Mouse (Mus musculus) limb, embryonic 15.5 days (tissue): Measurements from ENCODE around the gene Mfsd4b1. TPM values are rescaled to one million over a fixed set of nuclear protein-coding genes. Genes with fewer than 3 reads are reported as not detected.
A peak's percentile ranks its signal among the peaks of the same experiment; 100 is the strongest.
"Not testable (repeated sequence)": the region's sequence is repeated elsewhere in the genome, so short reads cannot be mapped to it uniquely, and the experiment has no call there.

Experiments
- ATAC-seq: fragments of 200-750 bp; cut with Nextera tagmentation; 2 replicates; pipeline ENCODE4 v1.8.0; 2017; ENCODE audit warnings: low read depth, moderate TSS enrichment; ENCODE audit not compliant: insufficient number of reproducible peaks, low FRiP score, low TSS enrichment
- H3K27ac ChIP-seq: fragments of 300-500 bp; sonication (generic); 2 replicates; pipeline ENCODE4 v1.5.1; 2015; ENCODE audit warnings: moderate library complexity, mild to moderate bottlenecking, inconsistent platforms
- H3K27me3 ChIP-seq: fragments of 300-500 bp; sonication (generic); 2 replicates; pipeline ENCODE4 v1.6.1; 2015; ENCODE audit warnings: inconsistent platforms
- H3K36me3 ChIP-seq: fragments of 300-500 bp; sonication (generic); 2 replicates; pipeline ENCODE4 v1.6.1; 2015; ENCODE audit warnings: inconsistent platforms
- H3K4me1 ChIP-seq: fragments of 300-500 bp; sonication (generic); 2 replicates; pipeline ENCODE4 v1.6.1; 2015; ENCODE audit warnings: inconsistent platforms
- H3K4me2 ChIP-seq: fragments of 300-500 bp; sonication (generic); 2 replicates; pipeline ENCODE4 v1.6.1; 2015; ENCODE audit warnings: mild to moderate bottlenecking, inconsistent platforms
- H3K4me3 ChIP-seq: fragments of 300-500 bp; sonication (generic); 2 replicates; pipeline ENCODE4 v1.5.1; 2015; ENCODE audit warnings: mild to moderate bottlenecking, inconsistent platforms
- H3K9ac ChIP-seq: fragments of 300-500 bp; sonication (generic); 2 replicates; pipeline ENCODE4 v1.6.1; 2015; ENCODE audit warnings: inconsistent platforms
- H3K9me3 ChIP-seq: fragments of 300-500 bp; sonication (generic); 2 replicates; pipeline ENCODE4 v1.6.1; 2016; ENCODE audit warnings: inconsistent platforms
- WGBS: fragments of 180-500 bp; shearing (Covaris S2); methylation state at CpG from one replicate; pipeline ENCODE4 v1.1.7; 2015; 5-methylcytosine and 5-hydroxymethylcytosine counted together
- polyA plus RNA-seq: library from polyadenylated mRNA; unstranded; fragments of >200 nt; fragmentation: Nextera tagmentation; extraction: Ambion mirVana; gene quantifications from 2 replicates; pipeline ENCODE4 v1.2.1, GENCODE M21; 2015

Mfsd4b1 gene
- polyA plus RNA-seq, 1 experiment from 2014 or later, result 0.32 TPM

- no peak overlapping the region for H3K4me3 ChIP-seq
- no peak overlapping the region for H3K9ac ChIP-seq
- no peak for ATAC-seq
- H3K9me3 ChIP-seq, result no peaks in the 10 kb centered on the region
- peaks cover 9% of the 10 kb centered on the region for H3K4me1 ChIP-seq
- H3K36me3 ChIP-seq, result no peaks in the 10 kb centered on the region
- H3K27ac ChIP-seq, result no peak overlapping the region
- H3K27me3 ChIP-seq, result no peaks in the 10 kb centered on the region
- WGBS, result 67% methylated on average over 2 of the region's 2 CpGs
- H3K4me2 ChIP-seq, result no peak overlapping the region
These were observed 4.5 kb upstream of the Mfsd4b1 start for GRCm38 (mm10) chr10:40029610-40030009.

- H3K9ac ChIP-seq, result no peak overlapping the region
- no peak overlapping the region for H3K27ac ChIP-seq
- no peaks in the 10 kb centered on the region for H3K36me3 ChIP-seq
- H3K27me3 ChIP-seq, result 0 out of 2 replicates have a peak, but pooled peaks cover 3% of the 10 kb centered on the region
- ATAC-seq, result no peak
- no peaks in the 10 kb centered on the region for H3K9me3 ChIP-seq
- H3K4me3 ChIP-seq, result no peak overlapping the region
- WGBS, result 80% methylated on average over 8 of the region's 8 CpGs
- no peak overlapping the region for H3K4me2 ChIP-seq
- H3K4me1 ChIP-seq, result peaks cover 9% of the 10 kb centered on the region
These were observed 3.0 kb upstream of the Mfsd4b1 start for GRCm38 (mm10) chr10:40028091-40028490.

- Histone ChIP-seq H3K36me3 (no peaks in the 10 kb centered on the region), H3K9me3 (no peaks in the 10 kb centered on the region), H3K27ac (no peak overlapping the region), H3K4me1 (peaks cover 9% of the 10 kb centered on the region), H3K4me2 (no peak overlapping the region), H3K9ac (no peak overlapping the region), H3K4me3 (no peak overlapping the region), H3K27me3 (0 out of 2 replicates have a peak, but pooled peaks cover 3% of the 10 kb centered on the region)
- WGBS, result 91% methylated on average over 5 of the region's 5 CpGs
- no peak for ATAC-seq
These were observed 1.5 kb upstream of the Mfsd4b1 start for GRCm38 (mm10) chr10:40026546-40026945.

- 0 out of 2 replicates have a peak, but pooled peaks cover 3% of the 10 kb centered on the region for H3K27me3 ChIP-seq
- no peaks in the 10 kb centered on the region for H3K9me3 ChIP-seq
- H3K36me3 ChIP-seq, result no peaks in the 10 kb centered on the region
- peak overlapping the region; percentile 60 for H3K4me3 ChIP-seq
- H3K4me1 ChIP-seq, result peaks cover 9% of the 10 kb centered on the region
- WGBS, result 42% methylated on average over 8 of the region's 8 CpGs
- H3K9ac ChIP-seq, result no peak overlapping the region
- H3K4me2 ChIP-seq, result peak overlapping the region; percentile 96
- peak overlapping the region; percentile 33; the same call in 1 of the 2 replicates for H3K27ac ChIP-seq
- ATAC-seq, result no peak
These were observed 492 bp upstream of the Mfsd4b1 start for GRCm38 (mm10) chr10:40025560-40025959.

- no peak overlapping the region for H3K27ac ChIP-seq
- H3K9ac ChIP-seq, result no peak overlapping the region
- no peak overlapping the region for H3K4me2 ChIP-seq
- H3K36me3 ChIP-seq, result no peaks in the 10 kb centered on the region
- no peak overlapping the region for H3K4me3 ChIP-seq
- H3K9me3 ChIP-seq, result no peaks in the 10 kb centered on the region
- ATAC-seq, result no peak
- 0 out of 2 replicates have a peak, but pooled peaks cover 3% of the 10 kb centered on the region for H3K27me3 ChIP-seq
- peaks cover 8% of the 10 kb centered on the region for H3K4me1 ChIP-seq
- WGBS, result 27% methylated on average over 2 of the region's 2 CpGs
These were observed 4.7 kb downstream of the Mfsd4b1 start for GRCm38 (mm10) chr10:40020401-40020800.

- H3K4me1 ChIP-seq, result no peaks in the 10 kb centered on the region
- H3K9ac ChIP-seq, result no peak overlapping the region
- 0 out of 2 replicates have a peak, but pooled peaks cover 3% of the 10 kb centered on the region for H3K27me3 ChIP-seq
- no peak overlapping the region for H3K4me3 ChIP-seq
- 80% methylated on average over 3 of the region's 3 CpGs for WGBS
- ATAC-seq, result no peak
- no peak overlapping the region for H3K4me2 ChIP-seq
- no peak overlapping the region for H3K27ac ChIP-seq
- no peaks in the 10 kb centered on the region for H3K36me3 ChIP-seq
- no peaks in the 10 kb centered on the region for H3K9me3 ChIP-seq
These were observed 5.6 kb downstream of the Mfsd4b1 start for GRCm38 (mm10) chr10:40019492-40019891.

GRCm38 (mm10) chr10:40018261-40018860 lies 6.7 kb downstream of the Mfsd4b1 start:
- no peak for ATAC-seq
- Histone ChIP-seq H3K9me3 (no peaks in the 10 kb centered on the region), H3K4me2 (no peak overlapping the region), H3K9ac (no peak overlapping the region), H3K27me3 (0 out of 2 replicates have a peak, but pooled peaks cover 3% of the 10 kb centered on the region), H3K36me3 (no peaks in the 10 kb centered on the region), H3K4me1 (no peaks in the 10 kb centered on the region), H3K4me3 (no peak overlapping the region), H3K27ac (no peak overlapping the region)
- WGBS, result 77% methylated on average over 5 of the region's 5 CpGs

- no peak overlapping the region for H3K4me3 ChIP-seq
These were observed 15.5 kb downstream of the Mfsd4b1 start for GRCm38 (mm10) chr10:40009591-40009990.

GRCm38 (mm10) chr10:40008847-40009246 lies 16.2 kb downstream of the Mfsd4b1 start:
- WGBS, result 79% methylated on average over 4 of the region's 4 CpGs
- H3K27ac ChIP-seq, H3K27me3 ChIP-seq, H3K4me3 ChIP-seq, H3K4me2 ChIP-seq, H3K9me3 ChIP-seq, H3K36me3 ChIP-seq, H3K4me1 ChIP-seq, ATAC-seq, H3K9ac ChIP-seq: not testable (repeated sequence)

More at GRCm38 (mm10) chr10:40009591-40009990, 15.5 kb downstream of the Mfsd4b1 start:
- 89% methylated on average over 11 of the region's 11 CpGs for WGBS
- no peaks in the 10 kb centered on the region for H3K9me3 ChIP-seq
- no peak overlapping the region for H3K27ac ChIP-seq
- no peaks in the 10 kb centered on the region for H3K36me3 ChIP-seq
- peaks cover 9% of the 10 kb centered on the region; the same call in 1 of the 2 replicates for H3K4me1 ChIP-seq
- H3K4me2 ChIP-seq, result no peak overlapping the region
- H3K9ac ChIP-seq, result no peak overlapping the region
- no peak for ATAC-seq
- H3K27me3 ChIP-seq, result no peaks in the 10 kb centered on the region

GRCm38 (mm10) chr10:40007953-40008352 lies 17.1 kb downstream of the Mfsd4b1 start:
- no peak for ATAC-seq
- Histone ChIP-seq H3K4me3 (no peak overlapping the region), H3K4me2 (no peak overlapping the region), H3K4me1 (peaks cover 10% of the 10 kb centered on the region; the same call in 1 of the 2 replicates), H3K27me3 (no peaks in the 10 kb centered on the region), H3K9me3 (no peaks in the 10 kb centered on the region), H3K27ac (no peak overlapping the region), H3K36me3 (no peaks in the 10 kb centered on the region), H3K9ac (no peak overlapping the region)
- 76% methylated on average over 4 of the region's 4 CpGs for WGBS

GRCm38 (mm10) chr10:40006963-40007362 lies 18.1 kb downstream of the Mfsd4b1 start:
- no peak for ATAC-seq
- Histone ChIP-seq H3K9ac (no peak overlapping the region), H3K36me3 (no peaks in the 10 kb centered on the region), H3K4me3 (no peak overlapping the region), H3K27ac (no peak overlapping the region), H3K4me2 (no peak overlapping the region), H3K9me3 (no peaks in the 10 kb centered on the region), H3K4me1 (peaks cover 10% of the 10 kb centered on the region; the same call in 1 of the 2 replicates), H3K27me3 (no peaks in the 10 kb centered on the region)
- 74% methylated on average over 10 of the region's 10 CpGs for WGBS

- 89% methylated on average over 2 of the region's 2 CpGs for WGBS
- Histone ChIP-seq H3K4me3 (no peak overlapping the region), H3K27ac (no peak overlapping the region), H3K27me3 (no peaks in the 10 kb centered on the region), H3K9ac (no peak overlapping the region), H3K4me2 (no peak overlapping the region), H3K9me3 (no peaks in the 10 kb centered on the region), H3K36me3 (no peaks in the 10 kb centered on the region), H3K4me1 (peaks cover 10% of the 10 kb centered on the region; the same call in 1 of the 2 replicates)
- no peak for ATAC-seq
These were observed 24.3 kb downstream of the Mfsd4b1 start for GRCm38 (mm10) chr10:40000746-40001145.
